16 mouse cellular contexts compared by ENCODE assay signal in genomic region chrX:99467032-99467644, GRCm38 (mm10). TPM values are rescaled to one million over a fixed set of nuclear protein-coding genes. Genes with fewer than 3 reads are reported as not detected.
DNase-seq lines count a peak whose midpoint lies in the region; ATAC-seq and TF ChIP-seq lines count a peak whose summit lies in the region.
"Had no signal": no experiment of that assay in that cellular context is flagged by ENCODE, and none has a peak within 500 bp of the region (broad histone marks: within the 10 kb centered on the region; RNA-seq: fewer than 3 reads in every experiment).

No protein-coding gene starts in this region.

- no peaks in the 10 kb centered on the region for H3K36me3 ChIP-seq in testis, adult 2 months (ENCODE audit: control insufficient read depth, insufficient read depth, low read length)
- H3K36me3 ChIP-seq in kidney, embryonic 14.5 days (ENCODE audit: control insufficient read depth, insufficient read depth, low read length) = peaks cover 28% of the 10 kb centered on the region; the same call in 1 of the 2 replicates

- no peaks in the 10 kb centered on the region for H3K27me3 ChIP-seq in testis, adult 2 months (ENCODE audit: control insufficient read depth, insufficient read depth, low read length)
- H3K27me3 ChIP-seq in kidney, embryonic 14.5 days (ENCODE audit: control insufficient read depth, insufficient read depth, low read length) = 0 out of 2 replicates have a peak, but pooled peaks cover 3% of the 10 kb centered on the region

- no peak for TF ChIP-seq POLR2A in testis, adult 2 months (IDR thresholded peaks at IDR 0.05; ENCODE audit: control insufficient read depth, low read depth, low read length)

- H3K9me3 ChIP-seq in kidney, embryonic 14.5 days (ENCODE audit: control insufficient read depth, low read length) = no peaks in the 10 kb centered on the region
- H3K9me3 ChIP-seq: forebrain, embryonic 12.5 days; limb, embryonic 15.5 days; neural tube, embryonic 15.5 days had no signal

- H3K4me1 ChIP-seq in testis, adult 2 months (ENCODE audit: control insufficient read depth, insufficient read depth, low read length) = peaks cover 5% of the 10 kb centered on the region
- H3K4me1 ChIP-seq in kidney, embryonic 14.5 days (ENCODE audit: control insufficient read depth, insufficient read depth, low read length) = 0 out of 2 replicates have a peak, but pooled peaks cover 6% of the 10 kb centered on the region

- peak; percentile 22 for DNase-seq in heart, adult 8-10 months (ENCODE audit: low spot score)
- no peak for DNase-seq in heart, postnatal 4 days
- no peak for DNase-seq in testis, postnatal 14 days (ENCODE audit: low spot score)
- DNase-seq in cerebellum, postnatal 25 days = peak; percentile 73 to 74
- no peak for DNase-seq in urinary bladder, postnatal 14 days (ENCODE audit: low spot score)
- DNase-seq: adrenal gland, adult 8-10 months; embryo, embryonic 11 days; heart, postnatal 10 days; kidney, adult 9 months; liver, postnatal 0 days had no signal

- peak overlapping the region; percentile 43; the same call in 1 of the 2 replicates for H3K27ac ChIP-seq in testis, adult 2 months (ENCODE audit: control insufficient read depth, insufficient read depth, low read depth, low read length)
- no peak overlapping the region for H3K27ac ChIP-seq in kidney, embryonic 14.5 days (ENCODE audit: low read depth, low read length)
- H3K27ac ChIP-seq: forebrain, embryonic 12.5 days; hindbrain, postnatal 0 days; limb, embryonic 15.5 days; neural tube, embryonic 15.5 days had no signal

- no peak overlapping the region for H3K4me2 ChIP-seq in kidney, embryonic 14.5 days (replicated peaks; ENCODE audit: low read depth, low read length)
- H3K4me2 ChIP-seq: forebrain, embryonic 12.5 days; limb, embryonic 15.5 days; neural tube, embryonic 15.5 days had no signal

- no peak overlapping the region for H3K4me3 ChIP-seq in testis, adult 2 months (ENCODE audit: control insufficient read depth, low read depth, low read length)
- H3K4me3 ChIP-seq in kidney, embryonic 14.5 days (ENCODE audit: low read length) = no peak overlapping the region
- H3K4me3 ChIP-seq: forebrain, embryonic 12.5 days; limb, embryonic 15.5 days; neural tube, embryonic 15.5 days had no signal

- no peak overlapping the region for H3K9ac ChIP-seq in kidney, embryonic 14.5 days (ENCODE audit: low read depth, low read length)
- H3K9ac ChIP-seq: forebrain, embryonic 12.5 days; limb, embryonic 15.5 days; liver, postnatal 0 days; neural tube, embryonic 15.5 days had no signal

- ATAC-seq in kidney, embryonic 14.5 days (ENCODE audit: low FRiP score, low TSS enrichment) = no peak
- ATAC-seq: hindbrain, postnatal 0 days; liver, postnatal 0 days had no signal

- WGBS in kidney, embryonic 14.5 days = 95% methylated on average over 22 of the region's 22 CpGs

- no peak for TF ChIP-seq CTCF in testis, adult 2 months (IDR thresholded peaks at IDR 0.05; ENCODE audit: control insufficient read depth, insufficient read depth, insufficient replicate concordance, low read depth, low read length)

RNA-seq across cellular contexts. Expression of gene Pja1, which starts 3.9 kb away (rescaled TPM):
- total RNA-seq in heart, adult 8-10 months (2022) = 10 to 100 TPM; 19.3 to 22.7 (median 20.8) TPM
- 10 to 100 TPM; 37.7 to 40.0 TPM for total RNA-seq in heart, postnatal 4 days (2021)
- polyA plus RNA-seq in testis, adult 2 months (2012; rRNA removed) = 60.0 and 60.1 TPM in 2 replicates
- polyA plus RNA-seq in kidney, embryonic 14.5 days (2014; fragmentation: Nextera tagmentation; extraction: Ambion mirVana) = 137 and 176 TPM in 2 replicates

Comparison
In these comparisons a context has a peak if more than half of its experiments do, and no peak if none do; other contexts are left out.
1. DNase-seq: peak in heart, adult 8-10 months (single experiment) and cerebellum, postnatal 25 days (2 of 2); none in heart, postnatal 4 days (single experiment), testis, postnatal 14 days (single experiment) and urinary bladder, postnatal 14 days (single experiment).